Mouse (Mus musculus) bone marrow macrophage, adult 2 months (primary cell): ENCODE measurements around the gene Oxsr1.

Experiments used
- CTCF ChIP-seq: IDR thresholded peaks from 2 replicates; pipeline ENCODE4 v1.5.1; 2012; ENCODE audit warnings: low read depth, mild to moderate bottlenecking, low read length, moderate library complexity
- POLR2A ChIP-seq: IDR thresholded peaks from 2 replicates; pipeline ENCODE4 v1.6.1; 2012; ENCODE audit warnings: mild to moderate bottlenecking, low read depth, low read length, borderline replicate concordance

DNA sequence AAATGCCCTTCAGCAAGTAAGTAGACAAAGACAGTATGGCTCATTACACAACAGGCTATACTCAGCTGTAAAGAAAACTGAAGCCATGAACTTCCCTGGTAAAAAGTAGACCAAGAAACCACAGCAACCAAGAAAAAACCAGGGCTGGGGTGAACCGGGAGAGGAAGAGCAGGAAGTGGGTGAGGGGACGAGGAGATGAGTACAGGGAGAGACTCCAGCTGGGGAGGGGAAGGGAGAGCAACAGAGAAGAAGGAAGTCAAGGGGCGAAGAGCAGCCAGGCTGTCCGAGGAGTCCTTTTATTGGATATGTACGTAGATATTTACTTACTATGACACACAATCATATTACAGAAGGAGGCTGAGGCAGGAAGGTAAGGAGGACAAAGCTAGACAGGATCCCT lies 74.2 kb downstream of the Oxsr1 start:
- TF ChIP-seq POLR2A (no peak), CTCF (no peak)
